Mouse (Mus musculus) kidney, adult 2 months (tissue): ENCODE data around the gene Scgb1a1.

ENCODE experiments used
- CTCF ChIP-seq: fragments of 200-500 bp; conservative IDR thresholded peaks from 2 replicates; pipeline ENCODE4 v1.5.1; 2011; ENCODE audit warnings: low read depth, mild to moderate bottlenecking, control low read depth, low read length, moderate library complexity, mixed read lengths; ENCODE audit not compliant: insufficient read depth, insufficient read length
- POLR2A ChIP-seq: fragments of 200-500 bp; IDR thresholded peaks from one replicate; pipeline ENCODE4 v1.6.1; 2011; ENCODE audit warnings: low read depth, low read length, control low read depth

DNA sequence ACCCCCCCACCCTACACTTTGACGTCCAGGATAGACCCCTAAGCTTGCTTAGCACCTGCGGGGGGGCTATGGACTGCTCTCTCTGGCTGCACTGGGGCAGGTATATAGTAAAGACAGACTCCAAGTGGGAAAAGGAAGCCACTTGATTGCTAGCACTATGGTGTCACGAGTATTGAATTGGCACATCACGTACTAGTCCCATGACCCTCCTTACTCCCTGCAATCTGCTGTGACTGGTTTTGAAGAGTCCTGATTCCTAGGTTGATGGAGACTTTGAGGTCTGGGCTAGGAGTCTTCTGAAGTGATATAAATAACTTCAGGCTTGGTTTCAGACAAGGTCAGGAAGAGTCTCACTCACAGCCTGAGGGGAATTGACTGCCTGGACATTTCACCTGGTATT, 2.4 kb upstream of the Scgb1a1 start:
- TF ChIP-seq CTCF = no peak
- TF ChIP-seq POLR2A = no peak
